Comparison of ENCODE assay signal across 14 mouse cellular contexts in the genomic region with DNA sequence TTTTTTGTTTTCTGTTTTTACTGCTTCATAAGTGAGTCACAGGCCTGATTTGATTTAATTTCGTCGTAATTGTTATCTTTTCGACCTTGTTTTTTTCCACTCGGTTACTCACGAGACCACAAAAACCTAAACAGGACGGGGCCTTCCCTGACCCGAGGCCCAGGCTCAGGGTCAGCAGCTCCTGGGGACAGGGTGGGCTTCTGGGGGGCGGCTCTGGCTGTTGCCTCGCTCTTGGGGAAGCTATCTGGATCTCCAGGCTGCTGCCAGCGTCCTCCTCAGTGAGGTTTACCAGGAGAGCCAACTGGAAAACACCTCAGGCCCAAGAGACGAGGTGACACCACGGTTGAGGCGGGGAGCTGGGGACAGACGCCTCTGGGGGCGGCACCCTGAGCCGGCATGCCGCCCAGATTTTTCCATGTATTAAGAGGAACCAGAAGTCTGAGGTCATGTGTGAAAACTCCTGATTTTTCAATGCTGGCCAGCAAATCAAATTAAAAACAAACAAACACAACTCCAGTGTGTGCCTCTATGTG.
DNase-seq lines count a peak whose midpoint lies in the region; ATAC-seq lines count a peak whose summit lies in the region.
"Had no signal": no experiment of that assay in that cellular context is flagged by ENCODE, and none has a peak within 500 bp of the region (broad histone marks: within the 10 kb centered on the region; RNA-seq: fewer than 3 reads in every experiment).

No protein-coding gene starts in this region.

- DNase-seq in heart, adult 11 months = peak; percentile 96
- DNase-seq in heart, adult 9 months (ENCODE audit: low spot score in 2 of 2) = no peak
- peak; percentile 62 for DNase-seq in lung, postnatal 36 days
- DNase-seq in lung, postnatal 10 days = no peak
- no peak for DNase-seq in embryonic facial prominence, embryonic 10.5 days (ENCODE audit: low spot score)
- no peak for DNase-seq in frontal cortex, postnatal 36 days (ENCODE audit: low spot score in 2 of 2)
- DNase-seq: cerebellum, adult 11 months; layer of hippocampus, adult 9-11 months had no signal

- peaks cover 52% of the 10 kb centered on the region for H3K4me1 ChIP-seq in embryonic facial prominence, embryonic 10.5 days
- H3K4me1 ChIP-seq: midbrain, embryonic 15.5 days had no signal

- WGBS in embryonic facial prominence, embryonic 10.5 days = 81% methylated on average over 17 of the region's 17 CpGs
- 64% methylated on average over 17 of the region's 17 CpGs for WGBS in macrophage (ENCODE audit: missing documents)

- H3K79me2 ChIP-seq in macrophage (ENCODE audit: inconsistent target) = no peaks in the 10 kb centered on the region

- H3K27me3 ChIP-seq in embryonic facial prominence, embryonic 10.5 days (replicated peaks; ENCODE audit: low read depth, poor library complexity, severe bottlenecking) = no peaks in the 10 kb centered on the region
- H3K27me3 ChIP-seq: hindbrain, embryonic 13.5 days; midbrain, embryonic 15.5 days had no signal

- no peaks in the 10 kb centered on the region for H3K36me3 ChIP-seq in embryonic facial prominence, embryonic 10.5 days (replicated peaks)
- H3K36me3 ChIP-seq in macrophage (ENCODE audit: inconsistent target) = no peaks in the 10 kb centered on the region
- H3K36me3 ChIP-seq: hindbrain, embryonic 13.5 days; midbrain, embryonic 15.5 days had no signal

- H3K9me3 ChIP-seq in embryonic facial prominence, embryonic 10.5 days = no peaks in the 10 kb centered on the region
- H3K9me3 ChIP-seq: hindbrain, embryonic 13.5 days; midbrain, embryonic 15.5 days had no signal

- ATAC-seq in megakaryocyte progenitor cell, adult 5-6 weeks (replicated peaks; ENCODE audit: poor library complexity) = no peak
- ATAC-seq: CD4-positive, CD25-positive, alpha-beta regulatory T cell, adult 4 months; midbrain, embryonic 15.5 days had no signal

- H3K4me3 ChIP-seq in embryonic facial prominence, embryonic 10.5 days = no peak overlapping the region
- no peak overlapping the region for H3K4me3 ChIP-seq in macrophage (ENCODE audit: inconsistent target)
- H3K4me3 ChIP-seq: hindbrain, embryonic 13.5 days; midbrain, embryonic 15.5 days had no signal

- H3K27ac ChIP-seq in embryonic facial prominence, embryonic 10.5 days (replicated peaks) = peak overlapping the region; percentile 11; the same call in 1 of the 2 replicates
- H3K27ac ChIP-seq in macrophage = peak overlapping the region; percentile 96
- H3K27ac ChIP-seq: hindbrain, embryonic 13.5 days; liver, embryonic 14.5 days; midbrain, embryonic 15.5 days had no signal

Comparison
In these comparisons a context has a peak if more than half of its experiments do, and no peak if none do; other contexts are left out.
1. DNase-seq: peak in heart, adult 11 months (single experiment) and lung, postnatal 36 days (single experiment); none in heart, adult 9 months (0 of 2), lung, postnatal 10 days (single experiment), embryonic facial prominence, embryonic 10.5 days (single experiment) and frontal cortex, postnatal 36 days (0 of 2).